9 mouse cellular contexts compared by ENCODE assay signal in genomic region chr5:8489471-8490110, GRCm38 (mm10).
DNase-seq lines count a peak whose midpoint lies in the region; ATAC-seq and TF ChIP-seq lines count a peak whose summit lies in the region.
"Had no signal": no experiment of that assay in that cellular context is flagged by ENCODE, and none has a peak within 500 bp of the region (broad histone marks: within the 10 kb centered on the region; RNA-seq: fewer than 3 reads in every experiment).

No protein-coding gene starts in this region.

- TF ChIP-seq CTCF in kidney, postnatal 0 days (IDR thresholded peaks at IDR 0.05; ENCODE audit: low read depth), result peak; percentile 71

- H3K4me3 ChIP-seq in kidney, postnatal 0 days (replicated peaks; ENCODE audit: low read depth, low read length), result no peak overlapping the region
- H3K4me3 ChIP-seq in hindbrain, embryonic 14.5 days (replicated peaks; ENCODE audit: low read length), result no peak overlapping the region
- no peak overlapping the region for H3K4me3 ChIP-seq in midbrain, embryonic 13.5 days (replicated peaks)
- H3K4me3 ChIP-seq: limb, embryonic 15.5 days had no signal

- WGBS in kidney, postnatal 0 days, result 41% methylated on average over 6 of the region's 6 CpGs
- 38% methylated on average over 6 of the region's 6 CpGs for WGBS in hindbrain, embryonic 14.5 days
- WGBS in midbrain, embryonic 13.5 days, result 36% methylated on average over 6 of the region's 6 CpGs

- H3K4me2 ChIP-seq in kidney, postnatal 0 days (ENCODE audit: low read length), result no peak overlapping the region
- H3K4me2 ChIP-seq in hindbrain, embryonic 14.5 days (replicated peaks), result no peak overlapping the region
- H3K4me2 ChIP-seq in midbrain, embryonic 13.5 days (replicated peaks), result no peak overlapping the region
- H3K4me2 ChIP-seq: limb, embryonic 15.5 days had no signal

- no peaks in the 10 kb centered on the region for H3K36me3 ChIP-seq in kidney, postnatal 0 days (ENCODE audit: insufficient read depth, low read length)
- H3K36me3 ChIP-seq in hindbrain, embryonic 14.5 days (replicated peaks; ENCODE audit: control insufficient read depth, insufficient read depth), result peaks cover 18% of the 10 kb centered on the region
- H3K36me3 ChIP-seq in midbrain, embryonic 13.5 days, result 0 out of 2 replicates have a peak, but pooled peaks cover 11% of the 10 kb centered on the region
- H3K36me3 ChIP-seq: limb, embryonic 15.5 days had no signal

- peak; percentile 67; the same call in 1 of the 2 replicates for ATAC-seq in kidney, postnatal 0 days (replicated peaks; ENCODE audit: low FRiP score, low read depth)
- ATAC-seq in activated CD4-positive, CD25-positive, alpha-beta regulatory T cell, adult 4 months, result peak; percentile 93
- peak; percentile 78 for ATAC-seq in hindbrain, embryonic 14.5 days (ENCODE audit: low FRiP score)
- peak; percentile 70 for ATAC-seq in midbrain, embryonic 13.5 days

- no peak overlapping the region for H3K27ac ChIP-seq in kidney, postnatal 0 days
- no peak overlapping the region for H3K27ac ChIP-seq in hindbrain, embryonic 14.5 days
- H3K27ac ChIP-seq in midbrain, embryonic 13.5 days, result no peak overlapping the region
- H3K27ac ChIP-seq: limb, embryonic 15.5 days had no signal

- H3K4me1 ChIP-seq in kidney, postnatal 0 days (replicated peaks; ENCODE audit: insufficient read depth, low read length), result no peaks in the 10 kb centered on the region
- no peaks in the 10 kb centered on the region for H3K4me1 ChIP-seq in hindbrain, embryonic 14.5 days (replicated peaks; ENCODE audit: control insufficient read depth, insufficient read depth, low read length)
- H3K4me1 ChIP-seq in midbrain, embryonic 13.5 days (replicated peaks), result peaks cover 5% of the 10 kb centered on the region
- H3K4me1 ChIP-seq: limb, embryonic 15.5 days had no signal

- DNase-seq in kidney, postnatal 0 days (ENCODE audit: low spot score), result peak; percentile 83
- DNase-seq in kidney, postnatal 4 days, result no peak
- DNase-seq in hindbrain, embryonic 14.5 days (ENCODE audit: low spot score), result peak; percentile 68
- no peak for DNase-seq in spleen, adult 12 weeks (ENCODE audit: low spot score)
- DNase-seq in left cerebral cortex, adult 11 months (ENCODE audit: low spot score), result no peak
- no peak for DNase-seq in gastrocnemius, postnatal 25 days

- H3K9me3 ChIP-seq in kidney, postnatal 0 days (replicated peaks; ENCODE audit: low read length), result no peaks in the 10 kb centered on the region
- H3K9me3 ChIP-seq in hindbrain, embryonic 14.5 days (ENCODE audit: control insufficient read depth, low read length), result no peaks in the 10 kb centered on the region
- H3K9me3 ChIP-seq in midbrain, embryonic 13.5 days, result no peaks in the 10 kb centered on the region
- H3K9me3 ChIP-seq: limb, embryonic 15.5 days had no signal

- H3K27me3 ChIP-seq in kidney, postnatal 0 days (ENCODE audit: insufficient read depth, low read length), result no peaks in the 10 kb centered on the region
- no peaks in the 10 kb centered on the region for H3K27me3 ChIP-seq in hindbrain, embryonic 14.5 days (ENCODE audit: control insufficient read depth, insufficient read depth, low read length)
- peaks cover 14% of the 10 kb centered on the region; the same call in 1 of the 2 replicates for H3K27me3 ChIP-seq in midbrain, embryonic 13.5 days
- H3K27me3 ChIP-seq: limb, embryonic 15.5 days had no signal

- no peak overlapping the region for H3K9ac ChIP-seq in kidney, postnatal 0 days (ENCODE audit: low read depth, low read length)
- no peak overlapping the region for H3K9ac ChIP-seq in hindbrain, embryonic 14.5 days
- H3K9ac ChIP-seq in midbrain, embryonic 13.5 days (replicated peaks), result no peak overlapping the region
- H3K9ac ChIP-seq: limb, embryonic 15.5 days had no signal

Comparison
In these comparisons a context has a peak if more than half of its experiments do, and no peak if none do; other contexts are left out.
1. DNase-seq: peak in kidney, postnatal 0 days (single experiment) and hindbrain, embryonic 14.5 days (single experiment); none in kidney, postnatal 4 days (0 of 2), spleen, adult 12 weeks (single experiment), left cerebral cortex, adult 11 months (single experiment) and gastrocnemius, postnatal 25 days (single experiment).
2. Peak in every context shown above with its lines, with median percentiles within 50 percentile points of each other: ATAC-seq.